Mouse (Mus musculus): Measurements from ENCODE around the gene Bach2.

GRCm38 (mm10) chr4:32251946-32252672 is 13.5 kb downstream of the Bach2 start:
- TF ChIP-seq EP300 (IDR thresholded peaks at IDR 0.05; ENCODE audit: low read depth) (no peak), CTCF (IDR thresholded peaks at IDR 0.05; ENCODE audit: low read depth) (no peak)

Data from heart, postnatal 0 days (tissue).